Mouse (Mus musculus) G1E (cell line): ENCODE measurements at regions not wholly inside any gene's neighbourhood (a gene's known extent, or its start where the extent isn't known, plus 50 kb on each side); places are given as distances from the start of the nearest gene placed in this dataset.

ENCODE experiments used
- ATAC-seq: 2 replicates; pipeline ENCODE4 v1.8.0; 2016; ENCODE audit warnings: mild to moderate bottlenecking; ENCODE audit not compliant: insufficient number of reproducible peaks, poor library complexity, low FRiP score, severe bottlenecking; ENCODE audit errors: extremely low read depth
- DNase-seq: peaks from one replicate; pipeline ENCODE4 v3.0.0; 2012; ENCODE audit warnings: low spot score
- H3K27me3 ChIP-seq: 2 replicates; pipeline ENCODE4 v1.6.1; 2012; ENCODE audit warnings: mild to moderate bottlenecking, low read length, inconsistent platforms; ENCODE audit not compliant: insufficient read depth
- H3K36me3 ChIP-seq: replicated peaks from 2 replicates; pipeline ENCODE3; 2012; ENCODE audit warnings: mild to moderate bottlenecking, inconsistent platforms
- H3K4me1 ChIP-seq: 2 replicates; pipeline ENCODE4 v1.6.1; 2012; ENCODE audit warnings: low read depth, low read length, inconsistent platforms, mixed read lengths; ENCODE audit not compliant: insufficient read depth
- H3K4me3 ChIP-seq: 2 replicates; pipeline ENCODE4 v1.5.1; 2012; ENCODE audit warnings: low read depth, mild to moderate bottlenecking, inconsistent platforms, low read length, moderate library complexity, mixed read lengths
- H3K9me3 ChIP-seq: replicated peaks from 2 replicates; pipeline ENCODE4 v1.6.1; 2012; ENCODE audit warnings: inconsistent platforms
- CTCF ChIP-seq: IDR thresholded peaks from 2 replicates; pipeline ENCODE4 v1.5.1; 2012; ENCODE audit warnings: low read depth, low read length, inconsistent platforms, mixed read lengths
- GATA1 ChIP-seq: IDR thresholded peaks from 2 replicates; pipeline ENCODE4 v1.6.1; 2012; ENCODE audit warnings: borderline replicate concordance, low read length, inconsistent platforms, mixed read lengths
- GATA2 ChIP-seq: IDR thresholded peaks from 2 replicates; pipeline ENCODE4 v1.6.1; 2012; ENCODE audit warnings: low read depth, low read length, inconsistent platforms, borderline replicate concordance
- POLR2AphosphoS5 ChIP-seq: IDR thresholded peaks from 2 replicates; pipeline ENCODE4 v1.6.1; 2012; ENCODE audit warnings: low read depth, low read length, inconsistent platforms; ENCODE audit not compliant: insufficient replicate concordance
- TAL1 ChIP-seq: conservative IDR thresholded peaks from 2 replicates; pipeline ENCODE4 v1.6.1; 2012; ENCODE audit warnings: low read depth, low read length, inconsistent platforms, mixed read lengths

GRCm38 (mm10) chr2:46450698-46451097, 1333.5 kb upstream of the Zeb2 start:
- Histone ChIP-seq H3K4me1 (no peaks in the 10 kb centered on the region), H3K27me3 (no peaks in the 10 kb centered on the region), H3K36me3 (no peaks in the 10 kb centered on the region), H3K9me3 (no peaks in the 10 kb centered on the region), H3K4me3 (no peak overlapping the region)
- TF ChIP-seq CTCF, result no peak
- no peak for ATAC-seq
- no peak for DNase-seq

- ATAC-seq (no peak), DNase-seq (no peak)
- Histone ChIP-seq H3K4me3 (no peak overlapping the region), H3K9me3 (no peaks in the 10 kb centered on the region), H3K36me3 (no peaks in the 10 kb centered on the region), H3K4me1 (no peaks in the 10 kb centered on the region), H3K27me3 (0 out of 2 replicates have a peak, but pooled peaks cover 2% of the 10 kb centered on the region)
- TF ChIP-seq GATA2, result no peak
These were observed 1328.1 kb upstream of the Zeb2 start for GRCm38 (mm10) chr2:46445306-46445705.

GRCm38 (mm10) chr2:46443686-46444180, 1326.5 kb upstream of the Zeb2 start:
- no peaks in the 10 kb centered on the region for H3K9me3 ChIP-seq
- TF ChIP-seq POLR2AphosphoS5 (no peak), CTCF (no peak), TAL1 (no peak), GATA2 (no peak), GATA1 (no peak)
- DNase-seq, result no peak
- H3K36me3 ChIP-seq, result no peaks in the 10 kb centered on the region
- no peaks in the 10 kb centered on the region for H3K4me1 ChIP-seq
- no peak overlapping the region for H3K4me3 ChIP-seq
- H3K27me3 ChIP-seq, result 0 out of 2 replicates have a peak, but pooled peaks cover 2% of the 10 kb centered on the region
- ATAC-seq, result peak; percentile 22; the same call in 1 of the 2 replicates

GRCm38 (mm10) chr2:46443061-46443685, 1326.0 kb upstream of the Zeb2 start:
- no peaks in the 10 kb centered on the region for H3K4me1 ChIP-seq
- no peak overlapping the region for H3K4me3 ChIP-seq

GRCm38 (mm10) chr2:46442576-46442975, 1325.4 kb upstream of the Zeb2 start:
- TF ChIP-seq TAL1 (no peak), GATA1 (no peak), POLR2AphosphoS5 (no peak), GATA2 (no peak), CTCF (no peak)
- H3K4me1 ChIP-seq, result no peaks in the 10 kb centered on the region
- DNase-seq, result no peak
- 0 out of 2 replicates have a peak, but pooled peaks cover 2% of the 10 kb centered on the region for H3K27me3 ChIP-seq
- no peaks in the 10 kb centered on the region for H3K9me3 ChIP-seq
- H3K4me3 ChIP-seq, result no peak overlapping the region
- H3K36me3 ChIP-seq, result no peaks in the 10 kb centered on the region
- no peak for ATAC-seq

More at GRCm38 (mm10) chr2:46443061-46443685, 1326.0 kb upstream of the Zeb2 start:
- no peak for DNase-seq
- no peak for ATAC-seq
- Histone ChIP-seq H3K36me3 (no peaks in the 10 kb centered on the region), H3K27me3 (0 out of 2 replicates have a peak, but pooled peaks cover 2% of the 10 kb centered on the region), H3K9me3 (no peaks in the 10 kb centered on the region)
- TF ChIP-seq TAL1, result no peak
- TF ChIP-seq GATA2, result no peak
- TF ChIP-seq CTCF, result no peak
- no peak for TF ChIP-seq POLR2AphosphoS5
- TF ChIP-seq GATA1, result no peak

DNA sequence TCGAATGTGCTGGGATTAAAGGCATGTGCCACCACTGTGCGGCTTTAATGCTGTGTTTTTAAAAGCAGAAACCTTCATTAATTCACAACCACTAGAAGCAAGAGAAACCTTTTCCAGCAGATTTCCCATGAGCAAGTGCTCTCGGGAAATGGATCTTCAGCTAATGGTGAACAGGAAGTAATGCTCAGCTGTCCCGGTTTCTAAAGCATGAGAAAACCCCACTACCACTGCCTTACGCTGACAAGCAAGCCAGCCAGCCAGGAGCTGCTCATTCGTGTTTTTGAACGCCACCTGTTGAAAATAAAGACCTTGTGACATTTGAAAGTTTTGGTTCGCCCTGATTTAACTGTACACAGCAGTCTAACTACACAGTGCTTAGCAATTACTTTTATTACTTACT, 1324.7 kb upstream of the Zeb2 start:
- Histone ChIP-seq H3K27me3 (0 out of 2 replicates have a peak, but pooled peaks cover 2% of the 10 kb centered on the region), H3K4me3 (no peak overlapping the region), H3K4me1 (no peaks in the 10 kb centered on the region), H3K9me3 (no peaks in the 10 kb centered on the region), H3K36me3 (no peaks in the 10 kb centered on the region)
- ATAC-seq (no peak), DNase-seq (no peak)
- TF ChIP-seq TAL1, result no peak
- no peak for TF ChIP-seq POLR2AphosphoS5
- no peak for TF ChIP-seq CTCF
- TF ChIP-seq GATA1, result no peak
- TF ChIP-seq GATA2, result no peak

DNA sequence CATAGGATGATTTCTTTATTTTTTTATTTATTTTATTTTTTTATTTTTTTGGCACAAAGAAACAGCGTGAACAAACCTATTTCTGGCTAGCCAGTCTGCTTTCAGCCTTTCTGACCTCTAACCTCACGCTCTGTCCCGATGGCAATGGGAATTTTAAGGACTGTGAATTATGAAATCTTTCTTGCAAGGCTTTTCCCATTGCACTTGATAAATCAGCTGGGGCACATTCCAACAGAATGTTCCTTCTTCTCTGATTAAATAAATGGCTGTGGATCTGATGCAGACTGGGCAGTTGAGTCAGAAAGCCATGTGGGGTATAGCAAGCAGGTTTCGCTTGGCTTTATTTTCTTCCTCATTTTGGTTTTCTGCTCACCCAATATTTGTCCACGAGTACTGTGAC, 1324.2 kb upstream of the Zeb2 start:
- ATAC-seq (no peak), DNase-seq (no peak)
- Histone ChIP-seq H3K27me3 (0 out of 2 replicates have a peak, but pooled peaks cover 2% of the 10 kb centered on the region), H3K9me3 (no peaks in the 10 kb centered on the region), H3K4me1 (no peaks in the 10 kb centered on the region), H3K4me3 (no peak overlapping the region), H3K36me3 (no peaks in the 10 kb centered on the region)
- no peak for TF ChIP-seq POLR2AphosphoS5
